Mouse (Mus musculus) heart, adult 2 months (tissue): Measurements from ENCODE around the gene Hes5. TPM values are rescaled to one million over a fixed set of nuclear protein-coding genes. Genes with fewer than 3 reads are reported as not detected.

Experiments
- DNase-seq, 2 experiments: peaks; one replicate each; pipeline ENCODE4 v3.0.0; 2021
- H3K27ac ChIP-seq: fragments of 200-600 bp; 2 replicates; pipeline ENCODE4 v1.8.1; 2022
- H3K27me3 ChIP-seq: fragments of 200-500 bp; 2 replicates; pipeline ENCODE4 v1.6.1; 2012; ENCODE audit warnings: mild to moderate bottlenecking, low read length, inconsistent platforms, mixed read lengths; ENCODE audit not compliant: control insufficient read depth, insufficient read depth
- H3K36me3 ChIP-seq: fragments of 200-500 bp; 2 replicates; pipeline ENCODE4 v1.6.1; 2012; ENCODE audit warnings: low read length, inconsistent platforms; ENCODE audit not compliant: control insufficient read depth, insufficient read depth
- H3K4me1 ChIP-seq: fragments of 200-500 bp; 2 replicates; pipeline ENCODE4 v1.6.1; 2011; ENCODE audit warnings: low read length; ENCODE audit not compliant: control insufficient read depth, insufficient read depth
- H3K4me3 ChIP-seq: fragments of 200-600 bp; 2 replicates; pipeline ENCODE4 v1.8.1; 2022
- H3K79me2 ChIP-seq: fragments of 200-500 bp; replicated peaks from 2 replicates; pipeline ENCODE4 v1.6.1; 2012; ENCODE audit warnings: mild to moderate bottlenecking, inconsistent platforms, low read length, moderate library complexity, mixed read lengths; ENCODE audit not compliant: control insufficient read depth, insufficient read depth
- H3K9ac ChIP-seq: fragments of 200-500 bp; 2 replicates; pipeline ENCODE4 v1.6.1; 2012; ENCODE audit warnings: low read depth, mild to moderate bottlenecking, control low read depth, inconsistent platforms, low read length, mixed read lengths
- CTCF ChIP-seq: fragments of 200-600 bp; IDR thresholded peaks from 2 replicates; pipeline ENCODE4 v1.8.1; 2022; ENCODE audit warnings: antibody characterized with exemption, mild to moderate bottlenecking, moderate library complexity
- EP300 ChIP-seq: fragments of 200-500 bp; IDR thresholded peaks from 2 replicates; pipeline ENCODE4 v1.6.1; 2011; ENCODE audit warnings: low read depth, low read length, control low read depth; ENCODE audit not compliant: insufficient read depth
- POLR2A ChIP-seq: fragments of 200-500 bp; IDR thresholded peaks from 2 replicates; pipeline ENCODE4 v1.6.1; 2011; ENCODE audit warnings: mild to moderate bottlenecking, low read depth, low read length, control low read depth; ENCODE audit not compliant: insufficient read depth
- WGBS: fragments of 180-500 bp; shearing (Covaris S2); methylation state at CpG from one replicate; pipeline ENCODE4 v1.1.7; 2018; 5-methylcytosine and 5-hydroxymethylcytosine counted together
- intact Hi-C: fragments of 180-260 bp; cut with DNase I; formaldehyde crosslinking; loops from one replicate; pipeline ENCODE4 v1.15.1; 2025
- polyA plus RNA-seq: library from polyadenylated mRNA; depleted of rRNA; stranded (reverse); fragments of >200 nt; gene quantifications from 2 replicates; pipeline ENCODE4 v1.2.3, GENCODE M21; 2012
- total RNA-seq, 2 experiments: library from RNA; stranded (reverse); gene quantifications; 2 replicates each; pipeline ENCODE4 v1.2.3; 2021

Gene Hes5
- total and polyA plus RNA-seq, 3 experiments = 0.10 TPM; not detected in 2

DNA sequence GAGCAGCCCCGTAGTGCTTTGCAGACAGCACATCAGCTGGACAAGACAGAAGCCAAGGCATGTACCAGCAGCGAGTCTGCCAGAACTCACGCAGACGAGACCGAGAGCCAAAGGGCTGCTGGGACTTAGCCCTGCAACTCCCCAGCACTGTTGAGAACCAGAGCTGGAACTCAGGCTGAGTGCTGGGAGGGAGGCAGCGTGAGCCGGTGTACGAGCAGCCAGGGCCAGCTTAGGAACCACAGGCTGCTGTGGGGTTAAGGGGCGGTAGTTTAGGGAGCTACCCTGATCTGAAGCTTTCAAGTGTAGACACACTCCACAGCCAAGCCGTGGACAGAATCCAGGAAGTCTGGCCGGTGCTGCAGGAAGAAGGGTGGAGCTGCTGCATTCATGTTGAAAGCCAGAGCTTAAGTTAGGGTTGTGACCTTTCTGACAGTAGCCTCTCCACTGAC lies 13.5 kb downstream of the Hes5 start:
- Histone ChIP-seq H3K4me1 (peaks cover 10% of the 10 kb centered on the region), H3K9ac (0 out of 2 replicates have a peak overlapping the region, but pooled peaks have one; percentile 5), H3K27me3 (no peaks in the 10 kb centered on the region), H3K27ac (peak overlapping the region; percentile 41), H3K36me3 (no peaks in the 10 kb centered on the region), H3K79me2 (peaks cover 1% of the 10 kb centered on the region; the same call in 1 of the 2 replicates), H3K4me3 (no peak overlapping the region)
- peak; percentile 67 to 73 for DNase-seq
- intact Hi-C loops = no loop called here
- 12% methylated on average over 11 of the region's 11 CpGs for WGBS
- TF ChIP-seq EP300 (no peak), CTCF (no peak), POLR2A (no peak)

DNA sequence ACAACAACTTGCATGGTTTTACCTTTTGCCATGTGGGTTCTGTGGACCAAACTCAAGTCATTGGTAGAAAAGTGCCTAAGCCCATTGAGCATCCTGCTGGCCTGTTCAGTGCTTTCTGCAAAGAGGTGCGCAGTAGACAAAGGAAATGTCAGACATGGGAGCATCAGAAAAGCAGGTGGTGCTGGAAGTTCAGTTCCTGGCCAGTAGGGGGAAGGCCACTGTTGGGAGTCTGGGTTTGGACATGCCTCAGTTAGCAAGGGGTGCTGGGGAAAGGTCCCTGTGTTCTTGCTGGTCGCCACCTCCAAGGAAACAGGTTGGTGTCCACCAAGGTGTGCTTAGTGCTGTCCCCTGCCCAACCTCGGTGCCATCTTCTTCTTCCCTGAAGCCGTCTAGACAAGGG lies 19.4 kb downstream of the Hes5 start:
- Histone ChIP-seq H3K79me2 (no peaks in the 10 kb centered on the region), H3K27me3 (no peaks in the 10 kb centered on the region), H3K36me3 (no peaks in the 10 kb centered on the region), H3K4me3 (no peak overlapping the region), H3K4me1 (no peaks in the 10 kb centered on the region), H3K9ac (no peak overlapping the region), H3K27ac (no peak overlapping the region)
- WGBS = 93% methylated on average over 4 of the region's 4 CpGs
- intact Hi-C loops = loop anchor here (2.0 kb wide), 1 partner anchor 87 kb away; the partner anchor contains the start of gene Pex10
- DNase-seq = no peak
- no peak for TF ChIP-seq POLR2A
- peak; percentile 51 for TF ChIP-seq CTCF
- no peak for TF ChIP-seq EP300

DNA sequence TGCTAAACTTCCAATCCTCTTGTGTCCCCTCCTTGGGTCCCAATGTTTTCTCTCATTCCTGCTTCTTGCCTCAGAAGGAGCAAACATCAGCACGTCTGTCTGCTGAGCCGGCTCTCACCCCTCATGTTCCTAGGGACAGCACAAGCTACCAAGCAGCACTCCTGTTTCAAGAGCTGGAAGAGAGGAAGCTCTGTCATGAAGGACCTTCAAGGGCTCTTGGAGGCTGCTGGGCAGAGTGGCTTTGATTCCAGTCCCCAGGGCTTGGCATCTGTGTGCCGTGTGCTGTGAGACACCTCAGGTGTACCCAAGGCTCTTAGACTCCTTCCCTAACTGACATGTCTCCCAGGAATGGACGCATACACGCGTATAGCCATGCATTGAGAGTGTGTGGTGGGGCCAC lies 20.4 kb downstream of the Hes5 start:
- H3K36me3 ChIP-seq = no peaks in the 10 kb centered on the region
- intact Hi-C loops = loop anchor here (2.0 kb wide), 1 partner anchor 86 kb away; the partner anchor contains the start of gene Pex10
- H3K79me2 ChIP-seq = no peaks in the 10 kb centered on the region
- H3K4me1 ChIP-seq = 0 out of 2 replicates have a peak, but pooled peaks cover 1% of the 10 kb centered on the region
- H3K27me3 ChIP-seq = no peaks in the 10 kb centered on the region
- H3K9ac ChIP-seq = no peak overlapping the region
- H3K4me3 ChIP-seq = no peak overlapping the region
- no peak for DNase-seq
- no peak for TF ChIP-seq CTCF
- no peak for TF ChIP-seq POLR2A
- no peak for TF ChIP-seq EP300
- H3K27ac ChIP-seq = no peak overlapping the region
- 87% methylated on average over 6 of the region's 6 CpGs for WGBS

DNA sequence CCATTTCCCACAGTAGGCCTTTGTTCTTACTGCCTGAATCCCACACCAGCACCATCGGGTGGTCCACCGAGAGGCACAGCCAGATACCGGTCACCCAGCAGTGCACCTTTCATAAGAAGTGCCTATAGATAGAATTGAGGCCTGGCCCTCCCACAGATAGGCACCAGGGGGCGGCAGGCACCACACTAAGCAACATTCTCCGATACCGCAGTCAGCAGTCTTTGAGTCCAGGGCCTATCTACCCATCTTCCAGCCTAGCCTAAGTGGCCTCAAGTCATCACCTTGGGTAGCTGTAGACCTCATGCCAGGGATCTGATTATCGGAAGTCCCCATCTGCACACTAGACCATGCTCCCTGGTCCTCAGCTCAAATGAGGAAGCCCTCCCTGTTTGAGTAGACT lies 20.8 kb downstream of the Hes5 start:
- Histone ChIP-seq H3K9ac (no peak overlapping the region), H3K4me3 (no peak overlapping the region), H3K27ac (no peak overlapping the region), H3K27me3 (no peaks in the 10 kb centered on the region), H3K36me3 (no peaks in the 10 kb centered on the region), H3K4me1 (0 out of 2 replicates have a peak, but pooled peaks cover 1% of the 10 kb centered on the region), H3K79me2 (no peaks in the 10 kb centered on the region)
- peak; percentile 48 to 60 for DNase-seq
- 23% methylated on average over 7 of the region's 7 CpGs for WGBS
- TF ChIP-seq EP300 = 0 out of 2 replicates have a peak, but pooled peaks have one; percentile 40
- peak; percentile 35; the same call in 1 of the 2 replicates for TF ChIP-seq POLR2A
- TF ChIP-seq CTCF = peak; percentile 77
- intact Hi-C loops = loop anchor here (2.0 kb wide), 1 partner anchor 85 kb away; the partner anchor contains the start of gene Pex10

DNA sequence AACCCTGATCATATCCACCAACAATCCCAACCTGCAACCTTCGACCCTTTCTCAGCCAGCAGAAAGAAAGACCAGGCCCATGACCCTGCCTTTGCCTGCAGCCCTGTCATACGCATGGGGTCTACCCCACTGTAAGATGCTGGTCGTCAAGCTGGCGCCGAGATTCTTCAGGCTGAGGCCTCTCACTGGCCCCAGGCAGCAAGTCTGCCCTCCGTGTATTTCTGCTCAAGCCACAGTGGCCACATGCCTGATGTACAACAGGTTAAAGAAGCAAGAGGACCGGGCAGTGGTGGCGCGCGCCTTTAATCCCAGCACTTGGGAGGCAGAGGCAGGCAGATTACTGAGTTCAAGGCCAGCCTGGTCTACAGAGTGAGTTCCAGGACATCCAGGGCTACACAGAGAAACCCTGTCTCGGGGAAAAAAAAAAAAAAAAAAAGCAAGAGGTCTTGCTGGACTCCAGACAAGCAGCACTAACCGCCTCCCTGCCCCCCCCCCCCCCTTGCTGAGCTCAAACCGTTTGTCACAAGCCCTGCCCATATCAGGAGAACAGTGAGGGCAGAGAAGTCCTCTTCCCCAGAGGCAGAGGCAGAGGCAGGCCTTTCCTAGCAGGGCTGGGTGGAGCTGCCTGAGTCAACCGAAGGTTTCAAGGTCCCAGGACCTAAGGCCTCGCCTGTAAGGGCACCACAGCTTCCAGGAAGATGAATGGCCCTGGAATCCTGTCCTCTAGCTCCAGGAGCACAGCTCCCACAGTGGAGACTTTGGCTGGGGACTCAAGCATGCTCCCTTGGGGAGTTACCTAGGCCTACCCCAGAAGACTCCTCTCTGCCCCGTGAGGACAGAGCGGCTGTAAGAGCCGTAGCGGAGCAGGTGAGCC lies 21.8 kb downstream of the Hes5 start:
- intact Hi-C loops = no loop called here
- Histone ChIP-seq H3K27ac (no peak overlapping the region), H3K36me3 (no peaks in the 10 kb centered on the region), H3K9ac (no peak overlapping the region), H3K27me3 (no peaks in the 10 kb centered on the region), H3K4me3 (no peak overlapping the region), H3K79me2 (no peaks in the 10 kb centered on the region), H3K4me1 (0 out of 2 replicates have a peak, but pooled peaks cover 1% of the 10 kb centered on the region)
- no peak for DNase-seq
- TF ChIP-seq CTCF (no peak), EP300 (no peak), POLR2A (no peak)
- whole genome bisulfite sequencing = 67% methylated on average over 19 of the region's 19 CpGs

DNA sequence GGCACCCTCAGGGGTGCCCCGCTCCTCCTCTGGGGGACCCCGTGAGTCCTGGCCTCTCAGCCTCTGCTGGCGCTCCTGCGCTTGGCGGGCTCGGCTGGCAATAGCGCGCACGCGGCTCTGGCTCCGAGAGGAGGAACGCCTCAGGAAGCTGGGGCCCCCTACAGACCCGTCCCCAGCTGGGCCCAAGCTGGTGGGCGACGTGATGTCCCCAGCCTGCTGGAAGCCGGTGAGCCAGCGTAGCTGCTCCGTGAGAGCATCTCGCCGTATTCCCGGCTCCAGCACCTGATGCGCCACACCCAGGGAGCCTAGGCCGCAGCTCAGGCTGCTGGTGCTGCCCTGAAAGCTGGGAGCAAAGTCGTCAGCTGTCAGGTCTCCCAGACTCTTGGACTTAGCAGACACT lies 23.0 kb downstream of the Hes5 start:
- Histone ChIP-seq H3K27me3 (no peaks in the 10 kb centered on the region), H3K4me3 (no peak overlapping the region), H3K36me3 (no peaks in the 10 kb centered on the region), H3K79me2 (no peaks in the 10 kb centered on the region), H3K27ac (no peak overlapping the region), H3K9ac (no peak overlapping the region), H3K4me1 (0 out of 2 replicates have a peak, but pooled peaks cover 1% of the 10 kb centered on the region)
- TF ChIP-seq POLR2A = no peak
- TF ChIP-seq EP300 = no peak
- no peak for TF ChIP-seq CTCF
- DNase-seq = no peak
- intact Hi-C loops = no loop called here
- 30% methylated on average over 24 of the region's 24 CpGs for WGBS
